In the genomic region with DNA sequence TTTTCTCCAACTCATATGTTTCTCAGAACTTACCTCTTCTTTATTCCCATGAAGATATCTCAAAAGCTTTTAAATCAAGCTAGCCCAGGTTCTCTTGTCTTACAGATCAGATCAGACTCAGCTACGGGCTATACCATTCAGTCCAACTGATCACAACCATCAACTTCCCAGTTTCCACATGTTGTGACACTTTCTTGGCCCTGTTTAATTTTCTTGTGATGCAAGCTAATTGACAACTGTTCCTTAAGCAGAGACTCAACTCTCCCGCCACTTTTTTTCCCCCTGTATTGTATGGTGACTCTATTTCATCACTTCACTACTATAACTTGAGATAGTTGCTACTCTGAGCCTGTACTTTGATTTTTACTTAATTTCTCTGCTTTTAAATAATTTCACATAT, we compare ENCODE assay signal across 8 mouse cellular contexts. TPM values are rescaled to one million over a fixed set of nuclear protein-coding genes. Genes with fewer than 3 reads are reported as not detected.
DNase-seq lines count a peak whose midpoint lies in the region; ATAC-seq and TF ChIP-seq lines count a peak whose summit lies in the region.
"Had no signal": no experiment of that assay in that cellular context is flagged by ENCODE, and none has a peak within 500 bp of the region (broad histone marks: within the 10 kb centered on the region; RNA-seq: fewer than 3 reads in every experiment).

No protein-coding gene starts in this region.

- H3K4me1 ChIP-seq in lung, embryonic 14.5 days (ENCODE audit: insufficient read depth), result 0 out of 2 replicates have a peak, but pooled peaks cover 5% of the 10 kb centered on the region
- H3K4me1 ChIP-seq in forebrain, embryonic 15.5 days, result peaks cover 19% of the 10 kb centered on the region
- 0 out of 2 replicates have a peak, but pooled peaks cover 2% of the 10 kb centered on the region for H3K4me1 ChIP-seq in limb, embryonic 14.5 days (ENCODE audit: control insufficient read depth, insufficient read depth, low read length)
- H3K4me1 ChIP-seq in stomach, embryonic 14.5 days (ENCODE audit: control insufficient read depth, insufficient read depth, low read length), result no peaks in the 10 kb centered on the region

- TF ChIP-seq CTCF in lung, embryonic 14.5 days (IDR thresholded peaks at IDR 0.05; ENCODE audit: low read depth), result no peak

- no peak for DNase-seq in lung, embryonic 14.5 days
- no peak for DNase-seq in lung, adult 18-20 months
- no peak for DNase-seq in limb, embryonic 14.5 days (ENCODE audit: low spot score)
- DNase-seq in gastrocnemius, postnatal 36 days, result no peak
- no peak for DNase-seq in layer of hippocampus, adult 9-10 months (ENCODE audit: low spot score)

- H3K27me3 ChIP-seq in lung, embryonic 14.5 days (ENCODE audit: insufficient read depth, low read length), result no peaks in the 10 kb centered on the region
- no peaks in the 10 kb centered on the region for H3K27me3 ChIP-seq in forebrain, embryonic 15.5 days
- no peaks in the 10 kb centered on the region for H3K27me3 ChIP-seq in limb, embryonic 14.5 days (ENCODE audit: control insufficient read depth, insufficient read depth, low read length)
- no peaks in the 10 kb centered on the region for H3K27me3 ChIP-seq in stomach, embryonic 14.5 days (ENCODE audit: control insufficient read depth, insufficient read depth, low read length)

- no peaks in the 10 kb centered on the region for H3K36me3 ChIP-seq in lung, embryonic 14.5 days (ENCODE audit: insufficient read depth)
- H3K36me3 ChIP-seq in forebrain, embryonic 15.5 days, result no peaks in the 10 kb centered on the region
- H3K36me3 ChIP-seq in limb, embryonic 14.5 days (ENCODE audit: control insufficient read depth, insufficient read depth, low read length), result no peaks in the 10 kb centered on the region
- no peaks in the 10 kb centered on the region for H3K36me3 ChIP-seq in stomach, embryonic 14.5 days (ENCODE audit: control insufficient read depth, insufficient read depth, low read length)

- peak overlapping the region; percentile 92 for H3K4me2 ChIP-seq in lung, embryonic 14.5 days
- H3K4me2 ChIP-seq in forebrain, embryonic 15.5 days (replicated peaks), result peak overlapping the region; percentile 95
- peak overlapping the region; percentile 48 for H3K4me2 ChIP-seq in limb, embryonic 14.5 days (replicated peaks; ENCODE audit: low read depth, low read length, severe bottlenecking)
- peak overlapping the region; percentile 22 for H3K4me2 ChIP-seq in stomach, embryonic 14.5 days (replicated peaks; ENCODE audit: low read depth, low read length)

- TF ChIP-seq POLR2A in limb, embryonic 14.5 days (IDR thresholded peaks at IDR 0.05; ENCODE audit: borderline replicate concordance, extremely low read depth, insufficient read depth, insufficient read length), result no peak

- 31% methylated on average over 2 of the region's 2 CpGs for WGBS in lung, embryonic 14.5 days
- 22% methylated on average over 2 of the region's 2 CpGs for WGBS in forebrain, embryonic 15.5 days
- 40% methylated on average over 2 of the region's 2 CpGs for WGBS in limb, embryonic 14.5 days
- 42% methylated on average over 2 of the region's 2 CpGs for WGBS in stomach, embryonic 14.5 days

- 0 out of 2 replicates have a peak, but pooled peaks have one; percentile 13 for ATAC-seq in lung, embryonic 14.5 days (ENCODE audit: insufficient read depth)
- ATAC-seq in forebrain, embryonic 15.5 days (replicated peaks), result peak; percentile 49
- peak; percentile 11; the same call in 1 of the 2 replicates for ATAC-seq in limb, embryonic 14.5 days (ENCODE audit: low FRiP score, low read depth)
- ATAC-seq in stomach, embryonic 14.5 days (ENCODE audit: insufficient number of reproducible peaks, insufficient read depth, low FRiP score, low read depth), result no peak

- H3K9ac ChIP-seq in lung, embryonic 14.5 days, result peak overlapping the region; percentile 20; the same call in 1 of the 2 replicates
- no peak overlapping the region for H3K9ac ChIP-seq in forebrain, embryonic 15.5 days (replicated peaks)
- H3K9ac ChIP-seq in limb, embryonic 14.5 days (ENCODE audit: low read depth, low read length, severe bottlenecking), result no peak overlapping the region
- no peak overlapping the region for H3K9ac ChIP-seq in stomach, embryonic 14.5 days (replicated peaks; ENCODE audit: low read depth, low read length)

- H3K9me3 ChIP-seq in lung, embryonic 14.5 days (ENCODE audit: low read depth, low read length), result no peaks in the 10 kb centered on the region
- no peaks in the 10 kb centered on the region for H3K9me3 ChIP-seq in forebrain, embryonic 15.5 days
- H3K9me3 ChIP-seq in limb, embryonic 14.5 days (ENCODE audit: control insufficient read depth, low read length), result no peaks in the 10 kb centered on the region
- no peaks in the 10 kb centered on the region for H3K9me3 ChIP-seq in stomach, embryonic 14.5 days (ENCODE audit: control insufficient read depth, low read depth, low read length)

- peak overlapping the region; percentile 65 for H3K4me3 ChIP-seq in lung, embryonic 14.5 days (ENCODE audit: low read depth, low read length)
- H3K4me3 ChIP-seq in forebrain, embryonic 15.5 days, result peak overlapping the region; percentile 82
- H3K4me3 ChIP-seq in limb, embryonic 14.5 days (replicated peaks; ENCODE audit: low read length), result peak overlapping the region; percentile 68
- peak overlapping the region; percentile 49; the same call in 1 of the 2 replicates for H3K4me3 ChIP-seq in stomach, embryonic 14.5 days (ENCODE audit: low read depth, low read length)

- intact Hi-C loops in gastrocnemius, postnatal 36 days (cut with DNase I), result loop anchor here (5.0 kb wide), 2 partner anchors 71 to 866 kb away; no protein-coding TSS in a partner anchor

- H3K27ac ChIP-seq in lung, embryonic 14.5 days (ENCODE audit: low read depth), result no peak overlapping the region
- 0 out of 2 replicates have a peak overlapping the region, but pooled peaks have one; percentile 43 for H3K27ac ChIP-seq in forebrain, embryonic 15.5 days (replicated peaks)
- no peak overlapping the region for H3K27ac ChIP-seq in limb, embryonic 14.5 days (replicated peaks; ENCODE audit: low read depth, low read length)
- H3K27ac ChIP-seq in stomach, embryonic 14.5 days (ENCODE audit: low read length), result no peak overlapping the region

RNA-seq across cellular contexts. Expression of gene Olfr1368, which starts 15.9 kb away (rescaled TPM):
- polyA plus RNA-seq in lung, embryonic 14.5 days (2014; fragmentation: Nextera tagmentation; extraction: Ambion mirVana), result not detected in 2 replicates
- polyA plus RNA-seq in forebrain, embryonic 15.5 days (2015; fragmentation: Nextera tagmentation; extraction: Ambion mirVana), result not detected in 2 replicates
- polyA plus RNA-seq in limb, embryonic 14.5 days (2012; rRNA removed), result not detected in 2 replicates
- not detected in 2 replicates for polyA plus RNA-seq in limb, embryonic 14.5 days (2014; fragmentation: Nextera tagmentation; extraction: Ambion mirVana)
- not detected in 2 replicates for polyA plus RNA-seq in stomach, embryonic 14.5 days (2014; fragmentation: Nextera tagmentation; extraction: Ambion mirVana)
- total RNA-seq in gastrocnemius, postnatal 36 days (2021), result not detected
- total RNA-seq: layer of hippocampus, adult 18-20 months had no signal

RNA-seq across cellular contexts. Expression of gene Trim27, which starts 17.7 kb away (rescaled TPM):
- 158 and 173 TPM in 2 replicates for polyA plus RNA-seq in lung, embryonic 14.5 days (2014; fragmentation: Nextera tagmentation; extraction: Ambion mirVana)
- polyA plus RNA-seq in forebrain, embryonic 15.5 days (2015; fragmentation: Nextera tagmentation; extraction: Ambion mirVana), result 98.8 and 101 TPM in 2 replicates
- polyA plus RNA-seq in limb, embryonic 14.5 days (2012; rRNA removed), result 101 and 110 TPM in 2 replicates
- 123 and 137 TPM in 2 replicates for polyA plus RNA-seq in limb, embryonic 14.5 days (2014; fragmentation: Nextera tagmentation; extraction: Ambion mirVana)
- polyA plus RNA-seq in stomach, embryonic 14.5 days (2014; fragmentation: Nextera tagmentation; extraction: Ambion mirVana), result 123 and 128 TPM in 2 replicates
- 10 to 100 TPM; 19.8 to 20.7 TPM for total RNA-seq in gastrocnemius, postnatal 36 days (2021)

RNA-seq across cellular contexts. Expression of gene Olfr263, which starts 32.2 kb away (rescaled TPM):
- not detected in 2 replicates for polyA plus RNA-seq in lung, embryonic 14.5 days (2014; fragmentation: Nextera tagmentation; extraction: Ambion mirVana)
- not detected in 2 replicates for polyA plus RNA-seq in forebrain, embryonic 15.5 days (2015; fragmentation: Nextera tagmentation; extraction: Ambion mirVana)
- not detected in 2 replicates for polyA plus RNA-seq in limb, embryonic 14.5 days (2012; rRNA removed)
- not detected in 2 replicates for polyA plus RNA-seq in limb, embryonic 14.5 days (2014; fragmentation: Nextera tagmentation; extraction: Ambion mirVana)
- not detected in 2 replicates for polyA plus RNA-seq in stomach, embryonic 14.5 days (2014; fragmentation: Nextera tagmentation; extraction: Ambion mirVana)
- total RNA-seq in gastrocnemius, postnatal 36 days (2021), result not detected
- total RNA-seq: layer of hippocampus, adult 18-20 months had no signal

RNA-seq across cellular contexts. Expression of gene Olfr1369-ps1, which starts 50.3 kb away (rescaled TPM):
- polyA plus RNA-seq in lung, embryonic 14.5 days (2014; fragmentation: Nextera tagmentation; extraction: Ambion mirVana), result 0.05 TPM in 1 of 2 replicates, not detected in the other
- polyA plus RNA-seq in forebrain, embryonic 15.5 days (2015; fragmentation: Nextera tagmentation; extraction: Ambion mirVana), result 0.06 TPM in 1 of 2 replicates, not detected in the other
- not detected in 2 replicates for polyA plus RNA-seq in limb, embryonic 14.5 days (2012; rRNA removed)
- not detected in 2 replicates for polyA plus RNA-seq in limb, embryonic 14.5 days (2014; fragmentation: Nextera tagmentation; extraction: Ambion mirVana)
- not detected in 2 replicates for polyA plus RNA-seq in stomach, embryonic 14.5 days (2014; fragmentation: Nextera tagmentation; extraction: Ambion mirVana)
- total RNA-seq in gastrocnemius, postnatal 36 days (2021), result not detected
- total RNA-seq: layer of hippocampus, adult 18-20 months had no signal

Comparison
In these comparisons a context has a peak if more than half of its experiments do, and no peak if none do; other contexts are left out.
1. H3K4me2 ChIP-seq: peak in every context shown above with its lines; median percentile 95 in forebrain, embryonic 15.5 days; 92 in lung, embryonic 14.5 days; 48 in limb, embryonic 14.5 days; 22 in stomach, embryonic 14.5 days.